Mouse (Mus musculus): Measurements from ENCODE around the gene Stx1b. TPM values are rescaled to one million over a fixed set of nuclear protein-coding genes. Genes with fewer than 3 reads are reported as not detected.

The Stx1b gene
- not detected for total RNA-seq (2023)

DNA sequence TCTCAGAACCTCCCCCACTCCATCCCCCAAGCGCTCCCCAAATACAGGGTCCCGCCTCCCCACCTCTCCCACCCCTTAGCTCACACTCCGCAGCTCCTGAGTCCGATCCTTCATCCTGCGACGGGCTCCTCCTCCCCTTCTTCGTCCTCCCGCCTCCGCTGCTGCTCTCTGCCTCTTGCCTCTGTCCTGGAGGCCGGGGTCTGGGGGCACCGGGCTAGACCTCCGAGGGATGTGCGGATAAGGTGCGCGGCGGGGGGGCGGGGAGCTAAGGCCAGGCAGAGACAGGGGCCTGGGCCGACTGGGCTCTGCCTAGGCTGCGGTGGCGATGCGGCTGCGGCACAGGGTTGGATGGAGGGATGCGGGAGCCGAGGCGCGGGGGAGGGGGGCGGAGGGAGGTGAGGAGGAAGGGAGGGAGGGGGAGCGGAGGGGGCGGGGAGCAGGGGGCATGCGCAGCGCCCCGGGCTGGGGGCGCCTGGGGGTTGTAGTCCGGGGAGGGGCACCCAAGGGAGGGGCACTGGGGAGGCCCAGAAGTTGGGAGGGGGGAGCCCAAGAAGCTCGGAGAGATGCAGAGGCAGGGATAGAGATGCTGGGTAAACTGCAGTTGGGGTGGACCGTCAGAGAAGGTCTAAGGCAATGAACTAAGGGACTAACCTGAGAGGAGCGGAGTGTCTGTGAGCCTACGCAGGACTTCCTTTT, at the start of gene Stx1b, which contains the start of gene Stx4a:
Gene Stx1b, minus strand, starts transcription at position 374 of the 696 bp plus-strand sequence.
Gene Stx4a, plus strand, starts transcription at position 119 of the 696 bp plus-strand sequence.

DNA sequence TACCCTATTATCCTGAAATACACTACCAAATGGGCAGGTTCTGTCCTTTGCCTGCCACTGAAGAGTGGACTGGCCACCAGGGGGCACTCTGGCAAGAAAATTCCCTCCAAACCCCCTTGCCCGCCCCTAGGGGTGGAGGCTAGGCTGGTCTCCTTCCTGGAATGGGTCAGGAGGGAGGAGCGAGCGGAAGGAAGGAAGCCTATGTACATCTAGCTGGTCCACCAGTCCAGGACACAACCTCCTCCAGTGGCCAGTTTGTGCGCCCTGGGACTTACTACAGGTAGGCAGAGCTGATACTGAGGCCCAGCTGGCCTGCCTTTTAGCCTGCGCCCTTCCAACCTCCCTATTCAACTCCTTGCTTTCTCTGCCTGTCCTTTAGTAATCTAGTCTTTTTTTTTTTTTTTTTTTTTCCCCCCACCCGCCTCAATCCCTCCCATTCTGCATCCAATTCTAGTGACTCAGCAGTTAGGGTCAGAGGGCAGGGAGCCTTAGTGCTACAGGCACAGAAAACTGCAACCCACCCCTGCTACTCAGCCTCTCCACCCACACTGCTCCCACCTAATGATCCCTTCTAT, 23.8 kb downstream of the Stx1b start, which contains the start of gene Hsd3b7:
Gene Hsd3b7, plus strand, starts transcription at position 170 of the 575 bp plus-strand sequence.

DNA sequence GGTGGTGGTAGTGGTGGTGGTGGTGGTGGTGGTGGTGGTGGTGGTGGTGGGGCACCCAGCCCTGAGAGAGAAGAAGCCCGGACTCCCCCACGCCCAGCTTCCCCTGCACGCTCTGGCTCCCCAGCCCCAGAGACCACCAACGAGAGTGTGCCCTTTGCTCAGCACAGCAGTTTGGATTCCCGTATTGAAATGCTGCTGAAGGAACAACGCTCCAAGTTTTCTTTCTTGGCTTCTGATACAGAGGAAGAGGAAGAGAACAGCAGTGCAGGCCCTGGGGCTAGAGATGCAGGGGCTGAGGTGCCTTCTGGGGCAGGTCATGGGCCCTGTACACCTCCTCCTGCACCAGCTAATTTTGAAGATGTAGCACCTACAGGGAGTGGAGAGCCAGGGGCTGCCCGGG, 39.0 kb downstream of the Stx1b start, which contains the start of gene Gm49388:
Gene Gm49388, plus strand, starts transcription at position 301 of the 400 bp plus-strand sequence.

GRCm38 (mm10) chr7:127776426-127776825, 47.9 kb downstream of the Stx1b start, which contains the start of gene Setd1a:
Gene Setd1a (plus strand): TSS chr7:127776670.

DNA sequence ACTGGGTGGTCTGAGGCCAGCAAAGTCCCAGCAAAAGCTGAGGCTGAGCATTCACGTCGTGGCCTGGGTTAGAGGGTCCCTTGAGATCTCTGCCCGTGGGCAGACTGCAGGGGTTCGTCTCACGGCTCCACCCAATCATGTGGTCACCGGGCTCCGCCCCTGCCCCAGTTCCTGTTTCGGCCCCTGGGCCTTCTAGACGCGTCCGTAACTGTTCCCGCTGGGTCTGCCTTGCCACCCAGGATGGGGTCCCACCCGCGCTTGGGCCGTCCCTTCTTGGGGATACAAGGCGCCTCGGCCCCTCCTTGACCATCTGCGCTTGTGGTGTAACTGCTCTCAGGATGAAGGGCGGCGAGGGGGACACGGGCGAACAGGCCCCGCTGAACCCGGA, 54.7 kb downstream of the Stx1b start, which contains the start of gene Orai3:
Gene Orai3, plus strand, starts transcription at position 165 of the 388 bp plus-strand sequence.

Other genes starting within 250 kb of the Stx1b start
- not detected for gene Ccdc189, start 236.0 kb downstream of the Stx1b start, total RNA-seq (2023)
- 142 TPM for gene Rnf40, start 235.8 kb downstream of the Stx1b start, total RNA-seq (2023)
- 1.8 TPM for gene Zfp629, start 208.8 kb downstream of the Stx1b start, total RNA-seq (2023)
- gene Bcl7c, start 115.6 kb downstream of the Stx1b start, total RNA-seq (2023): 30.7 TPM
- not detected for gene Ctf1, start 111.8 kb downstream of the Stx1b start, total RNA-seq (2023)
- not detected for gene Ctf2, start 92.4 kb downstream of the Stx1b start, total RNA-seq (2023)
- gene Fbxl19, start 80.0 kb downstream of the Stx1b start, total RNA-seq (2023): 6.9 TPM
- 10.6 TPM for gene Orai3, start 54.7 kb downstream of the Stx1b start, total RNA-seq (2023)
- gene Setd1a, start 47.9 kb downstream of the Stx1b start, total RNA-seq (2023): 84.5 TPM
- not detected for gene Gm49388, start 38.9 kb downstream of the Stx1b start, total RNA-seq (2023)
- gene Hsd3b7, start 23.9 kb downstream of the Stx1b start, total RNA-seq (2023): 5.6 TPM
- gene Stx4a, start 255 bp downstream of the Stx1b start, total RNA-seq (2023): 114 TPM
- gene Zfp646, start 51.7 kb upstream of the Stx1b start, total RNA-seq (2023): 89.5 TPM
- gene Zfp668, start 52.3 kb upstream of the Stx1b start, total RNA-seq (2023): 20.5 TPM
- 0.44 TPM for gene Prss53, start 66.4 kb upstream of the Stx1b start, total RNA-seq (2023)
- gene Gm21974, start 70.9 kb upstream of the Stx1b start, total RNA-seq (2023): not detected
- 15.3 TPM for gene Vkorc1, start 71.1 kb upstream of the Stx1b start, total RNA-seq (2023)
- gene Bckdk, start 79.5 kb upstream of the Stx1b start, total RNA-seq (2023): 36.7 TPM
- gene Kat8, start 88.0 kb upstream of the Stx1b start, total RNA-seq (2023): 37.3 TPM
- not detected for gene Prss8, start 105.6 kb upstream of the Stx1b start, total RNA-seq (2023)
- 1.4 TPM for gene Prss36, start 122.2 kb upstream of the Stx1b start, total RNA-seq (2023)
- 865 TPM for gene Fus, start 142.9 kb upstream of the Stx1b start, total RNA-seq (2023)
- 60.1 TPM for gene Pycard, start 169.3 kb upstream of the Stx1b start, total RNA-seq (2023)
- gene Trim72, start 179.4 kb upstream of the Stx1b start, total RNA-seq (2023): 2.4 TPM
- gene Itgam, start 238.1 kb upstream of the Stx1b start, total RNA-seq (2023): 4.8 TPM
- gene Gm49368, start 238.1 kb upstream of the Stx1b start, total RNA-seq (2023): not detected